Mouse (Mus musculus): ENCODE data around the gene Got2. TPM values are rescaled to one million over a fixed set of nuclear protein-coding genes. Genes with fewer than 3 reads are reported as not detected.

The Got2 gene
- total and polyA plus RNA-seq, 3 experiments: 105 to 421 (median 179) TPM

- H3K9ac ChIP-seq (ENCODE audit: control insufficient read depth, low read depth, low read length, poor library complexity, severe bottlenecking): no peak overlapping the region
- H3K9me3 ChIP-seq (replicated peaks; ENCODE audit: insufficient read depth, low read length): no peaks in the 10 kb centered on the region
- no peak overlapping the region for H3K4me3 ChIP-seq (ENCODE audit: control insufficient read depth in 1 of 2, insufficient read depth in 1 of 2, low read depth in 2 of 2, low read length in 2 of 2)
- no peaks in the 10 kb centered on the region for H3K4me1 ChIP-seq (ENCODE audit: control insufficient read depth in 1 of 2, insufficient read depth in 2 of 2, low read length in 2 of 2)
- TF ChIP-seq UBTF (IDR thresholded peaks at IDR 0.05; ENCODE audit: borderline replicate concordance, insufficient read depth, low read depth, low read length): no peak
- no peaks in the 10 kb centered on the region for H3K79me2 ChIP-seq (ENCODE audit: control insufficient read depth, insufficient read depth, low read length, poor library complexity)
- no peak for DNase-seq (ENCODE audit: low read depth, low spot score)
- no peak overlapping the region for H3K27ac ChIP-seq (ENCODE audit: control insufficient read depth, low read depth, low read length)
- no peaks in the 10 kb centered on the region for H3K36me3 ChIP-seq (ENCODE audit: control insufficient read depth in 1 of 2, insufficient read depth in 2 of 2, low read length in 2 of 2)
- no peaks in the 10 kb centered on the region for H3K27me3 ChIP-seq (ENCODE audit: control insufficient read depth in 1 of 2, insufficient read depth in 2 of 2, low read length in 2 of 2)
Measured at GRCm38 (mm10) chr8:95822699-95823098, 65.6 kb downstream of the Got2 start.

GRCm38 (mm10) chr8:95822096-95822495 is 66.3 kb downstream of the Got2 start:
- Histone ChIP-seq H3K9ac (ENCODE audit: control insufficient read depth, low read depth, low read length, poor library complexity, severe bottlenecking) (no peak overlapping the region), H3K4me3 (ENCODE audit: control insufficient read depth in 1 of 2, insufficient read depth in 1 of 2, low read depth in 2 of 2, low read length in 2 of 2) (no peak overlapping the region), H3K27ac (ENCODE audit: control insufficient read depth, low read depth, low read length) (no peak overlapping the region), H3K79me2 (ENCODE audit: control insufficient read depth, insufficient read depth, low read length, poor library complexity) (no peaks in the 10 kb centered on the region), H3K36me3 (ENCODE audit: control insufficient read depth in 1 of 2, insufficient read depth in 2 of 2, low read length in 2 of 2) (no peaks in the 10 kb centered on the region), H3K9me3 (replicated peaks; ENCODE audit: insufficient read depth, low read length) (no peaks in the 10 kb centered on the region), H3K4me1 (ENCODE audit: control insufficient read depth in 1 of 2, insufficient read depth in 2 of 2, low read length in 2 of 2) (no peaks in the 10 kb centered on the region), H3K27me3 (ENCODE audit: control insufficient read depth in 1 of 2, insufficient read depth in 2 of 2, low read length in 2 of 2) (no peaks in the 10 kb centered on the region)
- TF ChIP-seq GATA1 (IDR thresholded peaks at IDR 0.05; ENCODE audit: low read depth, low read length) (no peak), ZC3H11A (IDR thresholded peaks at IDR 0.05; ENCODE audit: low read depth, low read length) (no peak), CTCF (IDR thresholded peaks at IDR 0.05 in 2 of 3, conservative IDR thresholded peaks at IDR 0.05 in 1 of 3; ENCODE audit: control insufficient read depth in 1 of 3, insufficient read depth in 1 of 3, low read depth in 2 of 3, low read length in 3 of 3, poor library complexity in 1 of 3, severe bottlenecking in 1 of 3) (no peak), USF1 (IDR thresholded peaks at IDR 0.05; ENCODE audit: low read depth, low read length) (no peak), USF2 (IDR thresholded peaks at IDR 0.05; ENCODE audit: borderline replicate concordance in 1 of 2, insufficient read depth in 1 of 2, low read depth in 1 of 2, low read length in 2 of 2) (no peak), TCF12 (IDR thresholded peaks at IDR 0.05; ENCODE audit: low read depth, low read length) (no peak), ZKSCAN1 (IDR thresholded peaks at IDR 0.05; ENCODE audit: low read depth, low read length) (no peak), MXI1 (IDR thresholded peaks at IDR 0.05; ENCODE audit: low read depth, low read length) (no peak)
- no peak for DNase-seq (ENCODE audit: low read depth, low spot score)

- DNase-seq (ENCODE audit: low read depth, low spot score): no peak
- H3K4me3 ChIP-seq (ENCODE audit: control insufficient read depth in 1 of 2, insufficient read depth in 1 of 2, low read depth in 2 of 2, low read length in 2 of 2): no peak overlapping the region
- H3K79me2 ChIP-seq (ENCODE audit: control insufficient read depth, insufficient read depth, low read length, poor library complexity): no peaks in the 10 kb centered on the region
- H3K9ac ChIP-seq (ENCODE audit: control insufficient read depth, low read depth, low read length, poor library complexity, severe bottlenecking): no peak overlapping the region
- TF ChIP-seq ZC3H11A (IDR thresholded peaks at IDR 0.05; ENCODE audit: low read depth, low read length) (no peak), EP300 (IDR thresholded peaks at IDR 0.05; ENCODE audit: low read depth in 1 of 2, low read length in 2 of 2) (no peak), CTCF (IDR thresholded peaks at IDR 0.05 in 2 of 3, conservative IDR thresholded peaks at IDR 0.05 in 1 of 3; ENCODE audit: control insufficient read depth in 1 of 3, insufficient read depth in 1 of 3, low read depth in 2 of 3, low read length in 3 of 3, poor library complexity in 1 of 3, severe bottlenecking in 1 of 3) (no peak), NRF1 (IDR thresholded peaks at IDR 0.05; ENCODE audit: insufficient read depth, low read depth, low read length, poor library complexity, severe bottlenecking) (no peak), MYB (IDR thresholded peaks at IDR 0.05; ENCODE audit: low read depth, low read length) (no peak), CHD1 (IDR thresholded peaks at IDR 0.05; ENCODE audit: low read depth, low read length) (no peak), GABPA (IDR thresholded peaks at IDR 0.05; ENCODE audit: low read depth, low read length) (no peak), USF1 (IDR thresholded peaks at IDR 0.05; ENCODE audit: low read depth, low read length) (no peak), ZMIZ1 (IDR thresholded peaks at IDR 0.05; ENCODE audit: low read depth, low read length) (no peak), USF2 (IDR thresholded peaks at IDR 0.05; ENCODE audit: borderline replicate concordance in 1 of 2, insufficient read depth in 1 of 2, low read depth in 1 of 2, low read length in 2 of 2) (no peak)
- no peaks in the 10 kb centered on the region for H3K27me3 ChIP-seq (ENCODE audit: control insufficient read depth in 1 of 2, insufficient read depth in 2 of 2, low read length in 2 of 2)
- H3K9me3 ChIP-seq (replicated peaks; ENCODE audit: insufficient read depth, low read length): no peaks in the 10 kb centered on the region
- no peak overlapping the region for H3K27ac ChIP-seq (ENCODE audit: control insufficient read depth, low read depth, low read length)
- H3K36me3 ChIP-seq (ENCODE audit: control insufficient read depth in 1 of 2, insufficient read depth in 2 of 2, low read length in 2 of 2): no peaks in the 10 kb centered on the region
- H3K4me1 ChIP-seq (ENCODE audit: control insufficient read depth in 1 of 2, insufficient read depth in 2 of 2, low read length in 2 of 2): no peaks in the 10 kb centered on the region
Measured at GRCm38 (mm10) chr8:95821266-95821665, 67.1 kb downstream of the Got2 start.
